Mouse (Mus musculus) embryonic facial prominence, embryonic 10.5 days (tissue): Measurements from ENCODE around the gene Spint3. TPM values are rescaled to one million over a fixed set of nuclear protein-coding genes. Genes with fewer than 3 reads are reported as not detected.
A peak's percentile ranks its signal among the peaks of the same experiment; 100 is the strongest.

Experiments
- DNase-seq: peaks from one replicate; pipeline ENCODE4 v3.0.0-alpha.2; 2017; ENCODE audit warnings: low spot score
- H3K27ac ChIP-seq: fragments of 300-500 bp; sonication (generic); replicated peaks from 2 replicates; pipeline ENCODE4 v1.5.1; 2016; ENCODE audit warnings: mild to moderate bottlenecking
- H3K27me3 ChIP-seq: fragments of 300-500 bp; sonication (generic); replicated peaks from 2 replicates; pipeline ENCODE4 v1.6.1; 2016; ENCODE audit warnings: low read depth, mild to moderate bottlenecking; ENCODE audit not compliant: poor library complexity, severe bottlenecking
- H3K36me3 ChIP-seq: fragments of 300-500 bp; sonication (generic); replicated peaks from 2 replicates; pipeline ENCODE4 v1.6.1; 2016; ENCODE audit warnings: mild to moderate bottlenecking, moderate library complexity
- H3K4me1 ChIP-seq: fragments of 300-500 bp; sonication (generic); 2 replicates; pipeline ENCODE4 v1.6.1; 2016
- H3K4me3 ChIP-seq: fragments of 300-500 bp; sonication (generic); 2 replicates; pipeline ENCODE4 v1.5.1; 2016; ENCODE audit warnings: mild to moderate bottlenecking, moderate library complexity
- H3K9me3 ChIP-seq: fragments of 300-500 bp; sonication (generic); 2 replicates; pipeline ENCODE4 v1.6.1; 2016; ENCODE audit warnings: mild to moderate bottlenecking
- WGBS: fragments of 180-500 bp; shearing (Covaris S2); methylation state at CpG from one replicate; pipeline ENCODE4 v1.1.7; 2016; 5-methylcytosine and 5-hydroxymethylcytosine counted together
- polyA plus RNA-seq: library from polyadenylated mRNA; unstranded; fragments of >200 nt; fragmentation: Nextera tagmentation; extraction: Ambion mirVana; gene quantifications from 2 replicates; pipeline ENCODE4 v1.2.1, GENCODE M21; 2016

Gene Spint3
- polyA plus RNA-seq, 1 experiment from 2014 or later = not detected

GRCm38 (mm10) chr2:164520782-164521181 lies 52.5 kb downstream of the Spint3 start:
- Histone ChIP-seq H3K4me1 (peaks cover 16% of the 10 kb centered on the region), H3K9me3 (0 out of 2 replicates have a peak, but pooled peaks cover 10% of the 10 kb centered on the region), H3K27me3 (peaks cover 19% of the 10 kb centered on the region), H3K4me3 (no peak overlapping the region), H3K27ac (no peak overlapping the region), H3K36me3 (no peaks in the 10 kb centered on the region)
- peak; percentile 53 for DNase-seq
- WGBS = 7% methylated on average over 3 of the region's 3 CpGs

Other genes starting within 250 kb of the Spint3 start
- gene Svs5, start 240.7 kb downstream of the Spint3 start, polyA plus RNA-seq = not detected in 2 replicates
- 0.46 TPM in 1 of 2 replicates, not detected in the other for gene Slpi, start 184.4 kb downstream of the Spint3 start, polyA plus RNA-seq
- not detected in 2 replicates for gene Rbpjl, start 170.3 kb downstream of the Spint3 start, polyA plus RNA-seq
- gene Matn4, start 168.3 kb downstream of the Spint3 start, polyA plus RNA-seq = 0.23 and 0.85 TPM in 2 replicates
- 25.5 and 26.0 TPM in 2 replicates for gene Sdc4, start 129.6 kb downstream of the Spint3 start, polyA plus RNA-seq
- 52.5 and 53.1 TPM in 2 replicates for gene Sys1, start 116.5 kb downstream of the Spint3 start, polyA plus RNA-seq
- gene Gm20458, start 112.5 kb downstream of the Spint3 start, polyA plus RNA-seq = 3.1 and 3.2 TPM in 2 replicates
- gene Trp53tg5, start 99.7 kb downstream of the Spint3 start, polyA plus RNA-seq = not detected in 2 replicates
- gene Dbndd2, start 87.4 kb downstream of the Spint3 start, polyA plus RNA-seq = 1.8 TPM in 2 replicates
- gene Pigt, start 75.9 kb downstream of the Spint3 start, polyA plus RNA-seq = 34.8 and 38.1 TPM in 2 replicates
- gene Wfdc2, start 11.0 kb downstream of the Spint3 start, polyA plus RNA-seq = 59.8 and 62.7 TPM in 2 replicates
- not detected in 2 replicates for gene Wfdc6a, start 12.0 kb upstream of the Spint3 start, polyA plus RNA-seq
- not detected in 2 replicates for gene Eppin, start 20.1 kb upstream of the Spint3 start, polyA plus RNA-seq
- not detected in 2 replicates for gene Wfdc6b, start 40.1 kb upstream of the Spint3 start, polyA plus RNA-seq
- not detected in 2 replicates for gene Wfdc8, start 40.2 kb upstream of the Spint3 start, polyA plus RNA-seq
- not detected in 2 replicates for gene Wfdc16, start 65.3 kb upstream of the Spint3 start, polyA plus RNA-seq
- not detected in 2 replicates for gene Wfdc10, start 82.6 kb upstream of the Spint3 start, polyA plus RNA-seq
- gene Wfdc9, start 83.1 kb upstream of the Spint3 start, polyA plus RNA-seq = not detected in 2 replicates
- not detected in 2 replicates for gene Wfdc11, start 100.6 kb upstream of the Spint3 start, polyA plus RNA-seq
- 0.14 TPM in 1 of 2 replicates, not detected in the other for gene Wfdc13, start 111.6 kb upstream of the Spint3 start, polyA plus RNA-seq
- gene Spint4, start 125.0 kb upstream of the Spint3 start, polyA plus RNA-seq = not detected in 2 replicates
- gene Spint5, start 141.8 kb upstream of the Spint3 start, polyA plus RNA-seq = not detected in 2 replicates
- gene Wfdc3, start 172.5 kb upstream of the Spint3 start, polyA plus RNA-seq = 0.87 and 0.95 TPM in 2 replicates
- gene Dnttip1, start 172.5 kb upstream of the Spint3 start, polyA plus RNA-seq = 85.1 and 88.8 TPM in 2 replicates
- gene Ube2c, start 196.4 kb upstream of the Spint3 start, polyA plus RNA-seq = 571 and 605 TPM in 2 replicates
- gene Tnnc2, start 206.5 kb upstream of the Spint3 start, polyA plus RNA-seq = not detected in 2 replicates
- 10.7 and 11.9 TPM in 2 replicates for gene Snx21, start 212.4 kb upstream of the Spint3 start, polyA plus RNA-seq
- 13.9 and 15.8 TPM in 2 replicates for gene Acot8, start 231.4 kb upstream of the Spint3 start, polyA plus RNA-seq
- 8.5 and 8.6 TPM in 2 replicates for gene Zswim3, start 231.6 kb upstream of the Spint3 start, polyA plus RNA-seq
- gene Zswim1, start 249.2 kb upstream of the Spint3 start, polyA plus RNA-seq = 24.2 and 27.1 TPM in 2 replicates